Mouse (Mus musculus) thymus, adult 2 months (tissue): ENCODE measurements around the gene Disp1. TPM values are rescaled to one million over a fixed set of nuclear protein-coding genes. Genes with fewer than 3 reads are reported as not detected.

Source experiments
- DNase-seq: peaks from one replicate; pipeline ENCODE4 v3.0.0; 2021
- H3K27ac ChIP-seq: fragments of 200-500 bp; 2 replicates; pipeline ENCODE4 v1.5.1; 2012; ENCODE audit warnings: low read length, control low read depth; ENCODE audit not compliant: control insufficient read depth, insufficient read depth
- H3K27me3 ChIP-seq: fragments of 200-500 bp; 2 replicates; pipeline ENCODE4 v1.6.1; 2012; ENCODE audit warnings: mild to moderate bottlenecking, low read length, moderate library complexity, mixed read lengths; ENCODE audit not compliant: control insufficient read depth, insufficient read depth
- H3K36me3 ChIP-seq: fragments of 200-500 bp; 2 replicates; pipeline ENCODE4 v1.6.1; 2012; ENCODE audit warnings: mild to moderate bottlenecking, low read length, moderate library complexity; ENCODE audit not compliant: control insufficient read depth, insufficient read depth
- H3K4me1 ChIP-seq: fragments of 200-500 bp; replicated peaks from 2 replicates; pipeline ENCODE4 v1.6.1; 2012; ENCODE audit warnings: low read length; ENCODE audit not compliant: control insufficient read depth, insufficient read depth
- H3K4me3 ChIP-seq: fragments of 200-500 bp; 2 replicates; pipeline ENCODE4 v1.5.1; 2012; ENCODE audit warnings: mild to moderate bottlenecking, low read length, control low read depth, moderate library complexity; ENCODE audit not compliant: control insufficient read depth, insufficient read depth
- CTCF ChIP-seq: fragments of 200-500 bp; IDR thresholded peaks from 2 replicates; pipeline ENCODE4 v1.5.1; 2012; ENCODE audit warnings: mild to moderate bottlenecking, control low read depth, low read length, moderate library complexity, borderline replicate concordance; ENCODE audit not compliant: control insufficient read depth, poor library complexity, insufficient read depth; ENCODE audit errors: extremely low read depth
- POLR2A ChIP-seq: fragments of 200-500 bp; IDR thresholded peaks from 2 replicates; pipeline ENCODE4 v1.6.1; 2012; ENCODE audit warnings: mild to moderate bottlenecking, low read length, control low read depth, moderate library complexity; ENCODE audit not compliant: control insufficient read depth, poor library complexity, insufficient read depth; ENCODE audit errors: extremely low read depth
- WGBS: fragments of 180-500 bp; shearing (Covaris S2); methylation state at CpG from one replicate; pipeline ENCODE4 v1.1.7; 2018; 5-methylcytosine and 5-hydroxymethylcytosine counted together
- polyA plus RNA-seq: library from polyadenylated mRNA; depleted of rRNA; stranded (reverse); fragments of >200 nt; gene quantifications from 2 replicates; pipeline ENCODE4 v1.2.3, GENCODE M21; 2012

Gene Disp1
- polyA plus RNA-seq, 1 experiment = 28.9 TPM

- WGBS = 94% methylated on average over 6 of the region's 6 CpGs
- Histone ChIP-seq H3K4me1 (peaks cover 8% of the 10 kb centered on the region; the same call in 1 of the 2 replicates), H3K27ac (no peak overlapping the region), H3K36me3 (no peaks in the 10 kb centered on the region), H3K27me3 (no peaks in the 10 kb centered on the region), H3K4me3 (no peak overlapping the region)
- TF ChIP-seq CTCF = no peak
- TF ChIP-seq POLR2A = no peak
- no peak for DNase-seq
These were observed 8.5 kb downstream of the Disp1 start for GRCm38 (mm10) chr1:183212757-183213211.

- no peak for DNase-seq
- no peak overlapping the region for H3K4me3 ChIP-seq
- H3K4me1 ChIP-seq = peaks cover 8% of the 10 kb centered on the region; the same call in 1 of the 2 replicates
- no peak overlapping the region for H3K27ac ChIP-seq
- TF ChIP-seq POLR2A (no peak), CTCF (no peak)
- H3K27me3 ChIP-seq = no peaks in the 10 kb centered on the region
- H3K36me3 ChIP-seq = no peaks in the 10 kb centered on the region
- 95% methylated on average over 8 of the region's 8 CpGs for WGBS
These were observed 11.2 kb downstream of the Disp1 start for GRCm38 (mm10) chr1:183210115-183210514.

- no peak for DNase-seq
- Histone ChIP-seq H3K4me1 (peaks cover 5% of the 10 kb centered on the region; the same call in 1 of the 2 replicates), H3K27me3 (no peaks in the 10 kb centered on the region), H3K36me3 (no peaks in the 10 kb centered on the region), H3K27ac (no peak overlapping the region), H3K4me3 (no peak overlapping the region)
- WGBS = 92% methylated on average over 6 of the region's 6 CpGs
- TF ChIP-seq POLR2A (no peak), CTCF (no peak)
These were observed 13.7 kb downstream of the Disp1 start for GRCm38 (mm10) chr1:183207623-183208022.

- H3K27me3 ChIP-seq = no peaks in the 10 kb centered on the region
- WGBS = 93% methylated on average over 3 of the region's 3 CpGs
- DNase-seq = no peak
- no peak overlapping the region for H3K4me3 ChIP-seq
- no peak overlapping the region for H3K27ac ChIP-seq
- no peaks in the 10 kb centered on the region for H3K36me3 ChIP-seq
- peaks cover 5% of the 10 kb centered on the region; the same call in 1 of the 2 replicates for H3K4me1 ChIP-seq
- TF ChIP-seq CTCF (no peak), POLR2A (no peak)
These were observed 14.2 kb downstream of the Disp1 start for GRCm38 (mm10) chr1:183207141-183207540.

- 42% methylated on average over 5 of the region's 5 CpGs for WGBS
- Histone ChIP-seq H3K27ac (no peak overlapping the region), H3K4me1 (peaks cover 5% of the 10 kb centered on the region), H3K27me3 (no peaks in the 10 kb centered on the region), H3K36me3 (no peaks in the 10 kb centered on the region), H3K4me3 (no peak overlapping the region)
- no peak for TF ChIP-seq POLR2A
- no peak for TF ChIP-seq CTCF
- DNase-seq = peak; percentile 34
These were observed 20.4 kb downstream of the Disp1 start for GRCm38 (mm10) chr1:183200926-183201325.

- H3K27ac ChIP-seq = no peak overlapping the region
- H3K4me1 ChIP-seq = no peaks in the 10 kb centered on the region; the same call in 1 of the 2 replicates
- no peaks in the 10 kb centered on the region for H3K27me3 ChIP-seq
- no peak for DNase-seq
- H3K36me3 ChIP-seq = no peaks in the 10 kb centered on the region
- TF ChIP-seq POLR2A = no peak
- no peak for TF ChIP-seq CTCF
- 97% methylated on average over 18 of the region's 18 CpGs for WGBS
- no peak overlapping the region for H3K4me3 ChIP-seq
These were observed 26.6 kb downstream of the Disp1 start for GRCm38 (mm10) chr1:183194763-183195162.

GRCm38 (mm10) chr1:183194151-183194550, 27.2 kb downstream of the Disp1 start:
- Histone ChIP-seq H3K4me1 (no peaks in the 10 kb centered on the region; the same call in 1 of the 2 replicates), H3K27ac (no peak overlapping the region), H3K4me3 (no peak overlapping the region), H3K27me3 (no peaks in the 10 kb centered on the region), H3K36me3 (no peaks in the 10 kb centered on the region)
- no peak for DNase-seq
- WGBS = 94% methylated on average over 5 of the region's 5 CpGs
- no peak for TF ChIP-seq POLR2A
- TF ChIP-seq CTCF = no peak
